Mouse (Mus musculus): ENCODE results near the gene Bag2.

GRCm38 (mm10) chr1:33720231-33720630 lies 37.4 kb downstream of the Bag2 start:
- no peak; the same call in 1 of the 2 replicates for TF ChIP-seq POLR2A (IDR thresholded peaks at IDR 0.05; ENCODE audit: borderline replicate concordance, extremely low read depth, insufficient read depth, insufficient read length, poor library complexity, severe bottlenecking)
- no peak for TF ChIP-seq CTCF (IDR thresholded peaks at IDR 0.05; ENCODE audit: borderline replicate concordance, extremely low read depth, insufficient read depth, insufficient read length)
